Mouse (Mus musculus): ENCODE results near the gene Scamp1.
A peak's percentile ranks its signal among the peaks of the same experiment; 100 is the strongest.
"Not testable (repeated sequence)": the region's sequence is repeated elsewhere in the genome, so short reads cannot be mapped to it uniquely, and the experiment has no call there.

The Scamp1 gene

GRCm38 (mm10) chr13:94285281-94285871 lies at the start of gene Scamp1:
Gene Scamp1, minus strand, starts transcription at chr13:94285857.
- peak; percentile 68 for DNase-seq (ENCODE audit: low spot score)

- DNase-seq (ENCODE audit: low spot score) = no peak
Measured at GRCm38 (mm10) chr13:94330392-94330979, 44.8 kb upstream of the Scamp1 start.

- DNase-seq (ENCODE audit: low spot score) = not testable (repeated sequence)
Measured at GRCm38 (mm10) chr13:94329005-94329404, 43.3 kb upstream of the Scamp1 start.

- DNase-seq (ENCODE audit: low spot score) = no peak
Measured at GRCm38 (mm10) chr13:94328063-94328462, 42.4 kb upstream of the Scamp1 start.

GRCm38 (mm10) chr13:94322475-94322874 lies 36.8 kb upstream of the Scamp1 start:
- DNase-seq (ENCODE audit: low spot score) = no peak

- no peak for DNase-seq (ENCODE audit: low spot score)
Measured at GRCm38 (mm10) chr13:94321094-94321792, 35.6 kb upstream of the Scamp1 start.

GRCm38 (mm10) chr13:94316975-94317511 lies 31.4 kb upstream of the Scamp1 start:
- DNase-seq (ENCODE audit: low spot score) = no peak

- DNase-seq (ENCODE audit: low spot score) = not testable (repeated sequence)
Measured at GRCm38 (mm10) chr13:94312812-94313211, 27.2 kb upstream of the Scamp1 start.

- no peak for DNase-seq (ENCODE audit: low spot score)
Measured at GRCm38 (mm10) chr13:94308279-94308678, 22.6 kb upstream of the Scamp1 start.

- no peak for DNase-seq (ENCODE audit: low spot score)
Measured at GRCm38 (mm10) chr13:94307531-94307930, 21.9 kb upstream of the Scamp1 start.

GRCm38 (mm10) chr13:94306968-94307289 lies 21.3 kb upstream of the Scamp1 start:
- DNase-seq (ENCODE audit: low spot score) = no peak

- DNase-seq (ENCODE audit: low spot score) = no peak
Measured at GRCm38 (mm10) chr13:94306277-94306967, 20.8 kb upstream of the Scamp1 start.

GRCm38 (mm10) chr13:94300946-94301538 lies 15.4 kb upstream of the Scamp1 start:
- DNase-seq (ENCODE audit: low spot score) = no peak

GRCm38 (mm10) chr13:94300232-94300631 lies 14.6 kb upstream of the Scamp1 start:
- DNase-seq (ENCODE audit: low spot score) = no peak

GRCm38 (mm10) chr13:94298401-94298800 lies 12.7 kb upstream of the Scamp1 start:
- no peak for DNase-seq (ENCODE audit: low spot score)

- no peak for DNase-seq (ENCODE audit: low spot score)
Measured at GRCm38 (mm10) chr13:94296371-94296770, 10.7 kb upstream of the Scamp1 start.

- no peak for DNase-seq (ENCODE audit: low spot score)
Measured at GRCm38 (mm10) chr13:94295922-94296321, 10.3 kb upstream of the Scamp1 start.

GRCm38 (mm10) chr13:94294886-94295285 lies 9.2 kb upstream of the Scamp1 start:
- no peak for DNase-seq (ENCODE audit: low spot score)

GRCm38 (mm10) chr13:94293911-94294310 lies 8.3 kb upstream of the Scamp1 start:
- no peak for DNase-seq (ENCODE audit: low spot score)

- DNase-seq (ENCODE audit: low spot score) = no peak
Measured at GRCm38 (mm10) chr13:94286195-94286594, 538 bp upstream of the Scamp1 start.

GRCm38 (mm10) chr13:94284543-94285269 lies 951 bp downstream of the Scamp1 start:
- no peak for DNase-seq (ENCODE audit: low spot score)

- no peak for DNase-seq (ENCODE audit: low spot score)
Measured at GRCm38 (mm10) chr13:94279420-94279819, 6.2 kb downstream of the Scamp1 start.

Measured in layer of hippocampus, adult 9-10 months (tissue).